ENCODE assay signal across 12 mouse cellular contexts in genomic region chr11:45538011-45538410, GRCm38 (mm10).
DNase-seq lines count a peak whose midpoint lies in the region; ATAC-seq lines count a peak whose summit lies in the region.
"Had no signal": no experiment of that assay in that cellular context is flagged by ENCODE, and none has a peak within 500 bp of the region (broad histone marks: within the 10 kb centered on the region; RNA-seq: fewer than 3 reads in every experiment).

No protein-coding gene starts in this region.

- no peak overlapping the region for H3K4me2 ChIP-seq in embryonic facial prominence, embryonic 11.5 days (ENCODE audit: low read depth, low read length)
- no peak overlapping the region for H3K4me2 ChIP-seq in midbrain, embryonic 15.5 days
- H3K4me2 ChIP-seq in midbrain, embryonic 11.5 days = no peak overlapping the region
- H3K4me2 ChIP-seq in neural tube, embryonic 13.5 days = no peak overlapping the region
- H3K4me2 ChIP-seq: embryonic facial prominence, embryonic 13.5 days; liver, embryonic 11.5 days had no signal

- H3K36me3 ChIP-seq in embryonic facial prominence, embryonic 11.5 days (replicated peaks; ENCODE audit: control insufficient read depth, insufficient read depth, low read depth, low read length) = no peaks in the 10 kb centered on the region
- H3K36me3 ChIP-seq in embryonic facial prominence, embryonic 10.5 days (replicated peaks) = no peaks in the 10 kb centered on the region
- no peaks in the 10 kb centered on the region for H3K36me3 ChIP-seq in midbrain, embryonic 15.5 days (replicated peaks)
- no peaks in the 10 kb centered on the region for H3K36me3 ChIP-seq in midbrain, embryonic 11.5 days (ENCODE audit: control insufficient read depth, insufficient read depth, low read length)
- no peaks in the 10 kb centered on the region for H3K36me3 ChIP-seq in neural tube, embryonic 13.5 days
- H3K36me3 ChIP-seq: embryonic facial prominence, embryonic 13.5 days had no signal

- no peak for ATAC-seq in embryonic facial prominence, embryonic 11.5 days (replicated peaks; ENCODE audit: insufficient number of reproducible peaks, low FRiP score, low TSS enrichment, low read depth)
- ATAC-seq in midbrain, embryonic 15.5 days (replicated peaks) = 0 out of 2 replicates have a peak, but pooled peaks have one; percentile 24
- no peak for ATAC-seq in midbrain, embryonic 11.5 days (ENCODE audit: low FRiP score)
- peak; percentile 69; the same call in 1 of the 2 replicates for ATAC-seq in neural tube, embryonic 13.5 days (ENCODE audit: low read depth)
- ATAC-seq in megakaryocyte progenitor cell, adult 5-6 weeks (replicated peaks; ENCODE audit: poor library complexity) = no peak

- H3K9ac ChIP-seq in embryonic facial prominence, embryonic 11.5 days (replicated peaks; ENCODE audit: low read length) = peak overlapping the region; percentile 10; the same call in 1 of the 2 replicates
- no peak overlapping the region for H3K9ac ChIP-seq in midbrain, embryonic 15.5 days
- H3K9ac ChIP-seq in midbrain, embryonic 11.5 days (ENCODE audit: low read length) = no peak overlapping the region
- no peak overlapping the region for H3K9ac ChIP-seq in neural tube, embryonic 13.5 days
- H3K9ac ChIP-seq: embryonic facial prominence, embryonic 13.5 days had no signal

- no peak for DNase-seq in embryonic facial prominence, embryonic 11.5 days (ENCODE audit: low spot score)
- no peak for DNase-seq in embryonic facial prominence, embryonic 10.5 days (ENCODE audit: low spot score)
- no peak for DNase-seq in midbrain, embryonic 11.5 days (ENCODE audit: low spot score, missing footprints)
- DNase-seq in cerebellum, postnatal 4 days (ENCODE audit: low spot score in 2 of 2) = peak; percentile 56 to 82
- no peak for DNase-seq in thymus, postnatal 25 days
- DNase-seq: adrenal gland, postnatal 36 days; thymus, adult 2 months had no signal

- no peaks in the 10 kb centered on the region for H3K4me1 ChIP-seq in embryonic facial prominence, embryonic 11.5 days (ENCODE audit: control insufficient read depth, insufficient read depth, low read length)
- peaks cover 17% of the 10 kb centered on the region for H3K4me1 ChIP-seq in embryonic facial prominence, embryonic 10.5 days
- H3K4me1 ChIP-seq in midbrain, embryonic 15.5 days = no peaks in the 10 kb centered on the region
- no peaks in the 10 kb centered on the region for H3K4me1 ChIP-seq in midbrain, embryonic 11.5 days (ENCODE audit: control insufficient read depth, insufficient read depth, low read length)
- peaks cover 21% of the 10 kb centered on the region for H3K4me1 ChIP-seq in neural tube, embryonic 13.5 days (replicated peaks)

- H3K9me3 ChIP-seq in embryonic facial prominence, embryonic 11.5 days (replicated peaks; ENCODE audit: control insufficient read depth, low read length) = no peaks in the 10 kb centered on the region
- no peaks in the 10 kb centered on the region for H3K9me3 ChIP-seq in embryonic facial prominence, embryonic 10.5 days
- H3K9me3 ChIP-seq in midbrain, embryonic 15.5 days = no peaks in the 10 kb centered on the region
- H3K9me3 ChIP-seq in midbrain, embryonic 11.5 days (ENCODE audit: control insufficient read depth, low read length) = no peaks in the 10 kb centered on the region
- H3K9me3 ChIP-seq in neural tube, embryonic 13.5 days = no peaks in the 10 kb centered on the region
- H3K9me3 ChIP-seq: embryonic facial prominence, embryonic 13.5 days had no signal

- H3K4me3 ChIP-seq in embryonic facial prominence, embryonic 11.5 days (ENCODE audit: low read depth, low read length) = no peak overlapping the region
- H3K4me3 ChIP-seq in embryonic facial prominence, embryonic 10.5 days = no peak overlapping the region
- H3K4me3 ChIP-seq in midbrain, embryonic 15.5 days = no peak overlapping the region
- H3K4me3 ChIP-seq in midbrain, embryonic 11.5 days (ENCODE audit: low read depth, low read length) = no peak overlapping the region
- no peak overlapping the region for H3K4me3 ChIP-seq in neural tube, embryonic 13.5 days
- H3K4me3 ChIP-seq: embryonic facial prominence, embryonic 13.5 days had no signal

- WGBS in embryonic facial prominence, embryonic 11.5 days = 69% methylated on average over 7 of the region's 7 CpGs
- WGBS in embryonic facial prominence, embryonic 10.5 days = 70% methylated on average over 7 of the region's 7 CpGs
- WGBS in midbrain, embryonic 15.5 days = 59% methylated on average over 7 of the region's 7 CpGs
- 71% methylated on average over 7 of the region's 7 CpGs for WGBS in midbrain, embryonic 11.5 days
- whole genome bisulfite sequencing in neural tube, embryonic 13.5 days = 47% methylated on average over 7 of the region's 7 CpGs

- H3K27ac ChIP-seq in embryonic facial prominence, embryonic 11.5 days (replicated peaks; ENCODE audit: low read depth, low read length) = no peak overlapping the region
- no peak overlapping the region for H3K27ac ChIP-seq in embryonic facial prominence, embryonic 10.5 days (replicated peaks)
- no peak overlapping the region for H3K27ac ChIP-seq in midbrain, embryonic 15.5 days
- no peak overlapping the region for H3K27ac ChIP-seq in midbrain, embryonic 11.5 days (ENCODE audit: low read depth, low read length)
- no peak overlapping the region for H3K27ac ChIP-seq in neural tube, embryonic 13.5 days (replicated peaks)

- H3K27me3 ChIP-seq in embryonic facial prominence, embryonic 11.5 days (ENCODE audit: control insufficient read depth, insufficient read depth, low read length) = no peaks in the 10 kb centered on the region
- H3K27me3 ChIP-seq in embryonic facial prominence, embryonic 10.5 days (replicated peaks; ENCODE audit: low read depth, poor library complexity, severe bottlenecking) = peaks cover 10% of the 10 kb centered on the region; the same call in 1 of the 2 replicates
- H3K27me3 ChIP-seq in midbrain, embryonic 15.5 days (replicated peaks) = no peaks in the 10 kb centered on the region
- H3K27me3 ChIP-seq in midbrain, embryonic 11.5 days (ENCODE audit: control insufficient read depth, insufficient read depth, low read length) = no peaks in the 10 kb centered on the region
- no peaks in the 10 kb centered on the region for H3K27me3 ChIP-seq in neural tube, embryonic 13.5 days

Comparison
In these comparisons a context has a peak if more than half of its experiments do, and no peak if none do; other contexts are left out.
1. ATAC-seq: peak in midbrain, embryonic 15.5 days (single experiment) and neural tube, embryonic 13.5 days (single experiment); none in embryonic facial prominence, embryonic 11.5 days (single experiment), midbrain, embryonic 11.5 days (single experiment) and megakaryocyte progenitor cell, adult 5-6 weeks (single experiment).
2. DNase-seq: peak in cerebellum, postnatal 4 days (2 of 2); none in embryonic facial prominence, embryonic 11.5 days (single experiment), embryonic facial prominence, embryonic 10.5 days (single experiment), midbrain, embryonic 11.5 days (single experiment) and thymus, postnatal 25 days (single experiment).